Mouse (Mus musculus): ENCODE data around the gene Map3k11. TPM values are rescaled to one million over a fixed set of nuclear protein-coding genes. Genes with fewer than 3 reads are reported as not detected.

The Map3k11 gene
- polyA plus RNA-seq, 1 experiment from 2014 or later: 16.9 TPM

Small RNA genes within 50 kb of the gene (microRNA-seq; reads per million reads assigned to microRNA genes)
- 0.68 reads per million, percentile 4 among the genes with 10 or more reads in this experiment for gene Mir6987 (ENCODE audit: borderline number of aligned reads)

Other genes starting within 250 kb of the Map3k11 start
- not detected in 2 replicates for gene Fosl1, start 241.2 kb upstream of the Map3k11 start, polyA plus RNA-seq (2014; fragmentation: Nextera tagmentation; extraction: Ambion mirVana)
- 8.1 and 10.0 TPM in 2 replicates for gene Ccdc85b, start 230.8 kb upstream of the Map3k11 start, polyA plus RNA-seq (2014; fragmentation: Nextera tagmentation; extraction: Ambion mirVana)
- gene Fibp, start 228.1 kb upstream of the Map3k11 start, polyA plus RNA-seq (2014; fragmentation: Nextera tagmentation; extraction: Ambion mirVana): 73.6 and 79.8 TPM in 2 replicates
- gene Ctsw, start 220.2 kb upstream of the Map3k11 start, polyA plus RNA-seq (2014; fragmentation: Nextera tagmentation; extraction: Ambion mirVana): 0.84 and 0.86 TPM in 2 replicates
- gene Efemp2, start 214.8 kb upstream of the Map3k11 start, polyA plus RNA-seq (2014; fragmentation: Nextera tagmentation; extraction: Ambion mirVana): 72.2 and 72.5 TPM in 2 replicates
- gene Mus81, start 200.3 kb upstream of the Map3k11 start, polyA plus RNA-seq (2014; fragmentation: Nextera tagmentation; extraction: Ambion mirVana): 32.2 and 40.0 TPM in 2 replicates
- 2,455 and 2,528 TPM in 2 replicates for gene Cfl1, start 198.3 kb upstream of the Map3k11 start, polyA plus RNA-seq (2014; fragmentation: Nextera tagmentation; extraction: Ambion mirVana)
- not detected in 2 replicates for gene 1700020D05Rik, start 185.0 kb upstream of the Map3k11 start, polyA plus RNA-seq (2014; fragmentation: Nextera tagmentation; extraction: Ambion mirVana)
- gene Snx32, start 178.2 kb upstream of the Map3k11 start, polyA plus RNA-seq (2014; fragmentation: Nextera tagmentation; extraction: Ambion mirVana): 14.0 and 16.7 TPM in 2 replicates
- 0.29 TPM in 1 of 2 replicates, not detected in the other for gene Ovol1, start 128.1 kb upstream of the Map3k11 start, polyA plus RNA-seq (2014; fragmentation: Nextera tagmentation; extraction: Ambion mirVana)
- 1.8 and 2.3 TPM in 2 replicates for gene Ap5b1, start 120.7 kb upstream of the Map3k11 start, polyA plus RNA-seq (2014; fragmentation: Nextera tagmentation; extraction: Ambion mirVana)
- gene Rnaseh2c, start 86.9 kb upstream of the Map3k11 start, polyA plus RNA-seq (2014; fragmentation: Nextera tagmentation; extraction: Ambion mirVana): 97.1 and 106 TPM in 2 replicates
- 20.9 and 23.4 TPM in 2 replicates for gene Kat5, start 78.5 kb upstream of the Map3k11 start, polyA plus RNA-seq (2014; fragmentation: Nextera tagmentation; extraction: Ambion mirVana)
- 35.7 and 36.2 TPM in 2 replicates for gene Rela, start 51.3 kb upstream of the Map3k11 start, polyA plus RNA-seq (2014; fragmentation: Nextera tagmentation; extraction: Ambion mirVana)
- 15.8 and 18.8 TPM in 2 replicates for gene Sipa1, start 25.0 kb upstream of the Map3k11 start, polyA plus RNA-seq (2014; fragmentation: Nextera tagmentation; extraction: Ambion mirVana)
- gene Pcnx3, start 166 bp downstream of the Map3k11 start, polyA plus RNA-seq (2014; fragmentation: Nextera tagmentation; extraction: Ambion mirVana): 21.3 and 21.5 TPM in 2 replicates
- gene Kcnk7, start 15.6 kb downstream of the Map3k11 start, polyA plus RNA-seq (2014; fragmentation: Nextera tagmentation; extraction: Ambion mirVana): not detected in 2 replicates
- 54.8 and 68.0 TPM in 2 replicates for gene Ehbp1l1, start 37.6 kb downstream of the Map3k11 start, polyA plus RNA-seq (2014; fragmentation: Nextera tagmentation; extraction: Ambion mirVana)
- 75.5 and 81.6 TPM in 2 replicates for gene Fam89b, start 40.9 kb downstream of the Map3k11 start, polyA plus RNA-seq (2014; fragmentation: Nextera tagmentation; extraction: Ambion mirVana)
- gene Ltbp3, start 52.2 kb downstream of the Map3k11 start, polyA plus RNA-seq (2014; fragmentation: Nextera tagmentation; extraction: Ambion mirVana): 9.3 and 9.8 TPM in 2 replicates
- 54.8 and 59.4 TPM in 2 replicates for gene Scyl1, start 82.7 kb downstream of the Map3k11 start, polyA plus RNA-seq (2014; fragmentation: Nextera tagmentation; extraction: Ambion mirVana)
- 15.4 and 19.3 TPM in 2 replicates for gene Frmd8, start 186.5 kb downstream of the Map3k11 start, polyA plus RNA-seq (2014; fragmentation: Nextera tagmentation; extraction: Ambion mirVana)
- 2.1 and 2.3 TPM in 2 replicates for gene Slc25a45, start 189.1 kb downstream of the Map3k11 start, polyA plus RNA-seq (2014; fragmentation: Nextera tagmentation; extraction: Ambion mirVana)
- 1.5 and 2.6 TPM in 2 replicates for gene Tigd3, start 205.4 kb downstream of the Map3k11 start, polyA plus RNA-seq (2014; fragmentation: Nextera tagmentation; extraction: Ambion mirVana)
- 105 and 119 TPM in 2 replicates for gene Dpf2, start 224.3 kb downstream of the Map3k11 start, polyA plus RNA-seq (2014; fragmentation: Nextera tagmentation; extraction: Ambion mirVana)
- gene Cdc42ep2, start 236.1 kb downstream of the Map3k11 start, polyA plus RNA-seq (2014; fragmentation: Nextera tagmentation; extraction: Ambion mirVana): 6.3 and 7.6 TPM in 2 replicates

Data from heart, embryonic 11.5 days (tissue).